Mouse (Mus musculus): ENCODE measurements around the gene Ros1. TPM values are rescaled to one million over a fixed set of nuclear protein-coding genes. Genes with fewer than 3 reads are reported as not detected.

Gene Ros1
- total RNA-seq, 2 experiments from 2014 or later: not detected

DNA sequence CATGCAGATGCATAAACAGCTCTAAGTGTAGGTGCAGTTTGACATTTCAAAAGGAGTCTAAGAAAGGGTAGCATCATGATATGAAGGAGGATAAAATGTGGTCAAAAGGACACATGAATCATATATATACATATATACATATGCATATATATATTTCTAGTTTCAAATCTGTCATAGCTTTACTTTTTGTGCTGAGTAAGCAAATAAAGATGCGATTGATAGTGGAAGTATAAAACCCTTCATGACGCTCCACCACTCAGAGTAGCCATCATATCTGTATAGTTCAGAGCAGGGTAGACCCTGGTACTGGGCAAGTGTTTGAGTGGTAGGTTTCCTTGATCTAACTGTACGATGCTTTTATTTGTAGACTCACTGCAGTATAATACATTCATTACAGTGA is 35.3 kb downstream of the Ros1 start:
- no peak for DNase-seq

DNA sequence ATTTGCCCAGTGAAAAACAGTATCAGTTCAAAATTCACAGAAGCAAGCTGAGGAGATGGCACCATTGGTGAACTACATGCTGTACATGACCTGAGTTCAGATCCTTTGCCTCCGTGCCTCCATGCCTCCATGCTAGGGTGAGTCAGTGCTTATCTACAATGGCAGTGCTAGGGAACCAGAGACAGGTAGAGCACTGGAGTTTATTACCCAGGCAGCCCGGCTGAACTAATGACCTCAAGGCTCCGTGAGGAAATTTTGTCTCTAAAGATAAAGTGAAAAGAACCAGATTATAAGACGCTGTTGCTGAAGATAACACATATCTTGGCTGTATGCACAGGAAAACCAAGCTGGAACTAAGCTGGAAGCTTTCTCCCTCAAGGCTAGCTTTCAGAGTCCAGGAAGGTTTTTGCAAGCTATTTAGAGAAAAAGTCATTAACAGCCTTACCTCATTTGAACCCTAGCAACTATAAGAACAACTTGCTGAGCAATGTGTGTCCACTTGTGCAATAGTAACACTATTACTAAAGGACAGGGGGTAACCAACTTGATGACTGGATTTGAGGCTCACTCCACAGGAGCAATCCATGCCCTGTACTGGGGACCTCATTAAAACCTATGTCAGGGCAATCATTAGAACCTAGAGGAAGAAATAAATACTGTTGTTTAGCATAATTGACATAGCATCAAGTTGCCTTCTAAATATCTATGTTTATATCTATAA is 61.5 kb downstream of the Ros1 start:
- DNase-seq: peak in 1 of 2 experiments; percentile 3

DNA sequence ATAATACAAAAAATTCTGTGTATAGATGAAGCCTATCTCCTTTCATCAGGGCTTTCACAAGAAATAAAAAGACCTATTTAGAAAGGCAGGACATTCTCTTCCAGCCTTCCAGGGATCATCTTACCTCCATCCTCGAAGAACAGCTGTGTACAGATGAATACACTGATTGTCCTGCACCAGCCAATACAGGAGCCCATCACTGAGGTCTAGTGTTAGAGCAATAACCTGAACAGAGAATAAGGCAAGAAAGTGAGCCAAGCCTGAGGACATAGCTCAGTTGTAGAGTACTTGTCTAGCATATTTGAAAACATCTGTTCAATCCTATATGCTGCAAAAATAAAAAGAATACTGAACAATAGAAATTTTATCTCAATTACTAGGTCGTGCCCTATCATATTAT is 64.3 kb downstream of the Ros1 start:
- no peak for DNase-seq

DNA sequence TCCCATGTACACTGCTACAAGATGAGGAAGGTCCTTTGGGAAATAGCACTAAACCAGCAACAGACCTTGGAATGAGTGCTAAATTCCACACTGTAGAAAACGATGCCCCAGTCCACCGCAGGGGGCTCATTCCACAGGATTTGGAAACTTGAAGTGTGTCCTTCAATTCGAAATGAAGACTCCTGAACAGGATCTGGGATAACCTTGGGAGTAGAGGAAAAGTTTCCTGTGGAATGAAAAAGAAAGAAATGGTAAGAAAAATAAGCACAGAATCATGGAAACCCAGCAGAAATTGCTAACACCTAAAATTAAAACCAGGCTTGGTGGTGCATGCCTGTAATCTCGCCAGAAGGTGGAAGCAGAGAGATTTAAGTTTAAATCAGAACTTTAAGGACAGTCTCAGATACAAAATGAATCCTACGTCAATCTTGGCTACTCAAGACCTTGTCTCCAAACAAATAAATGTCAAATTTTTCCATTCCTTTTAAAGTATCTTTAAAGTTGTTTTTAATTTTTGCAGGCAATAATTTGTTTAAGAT is 66.1 kb downstream of the Ros1 start:
- DNase-seq: no peak

DNA sequence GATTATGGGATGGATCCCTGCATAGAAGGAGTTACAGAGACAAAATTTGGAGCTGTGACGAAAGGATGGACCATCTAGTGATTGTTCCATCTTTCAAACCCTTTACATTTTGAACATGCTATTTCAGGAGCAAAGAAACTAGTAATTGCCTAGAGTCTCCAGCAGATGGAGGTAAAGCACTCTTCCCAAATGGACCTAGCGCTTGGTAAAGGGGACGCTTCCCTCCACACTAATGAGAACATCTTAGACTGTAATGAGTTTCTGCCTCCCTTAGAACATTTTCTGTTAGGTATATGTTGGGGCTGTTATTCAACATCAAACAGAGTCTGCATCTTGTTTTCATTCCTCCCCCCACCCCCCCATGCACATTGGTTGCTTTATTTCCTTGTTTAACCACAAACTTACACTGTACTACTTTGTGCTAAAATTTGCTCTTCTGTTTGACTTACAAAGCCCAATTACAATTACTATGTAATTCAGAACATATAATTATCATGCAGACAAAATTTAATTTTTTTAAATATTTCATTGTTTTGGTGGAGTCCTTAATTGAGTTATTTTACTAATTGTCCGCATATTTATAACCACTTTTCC is 88.8 kb downstream of the Ros1 start:
- DNase-seq: peak in 1 of 2 experiments; percentile 33

DNA sequence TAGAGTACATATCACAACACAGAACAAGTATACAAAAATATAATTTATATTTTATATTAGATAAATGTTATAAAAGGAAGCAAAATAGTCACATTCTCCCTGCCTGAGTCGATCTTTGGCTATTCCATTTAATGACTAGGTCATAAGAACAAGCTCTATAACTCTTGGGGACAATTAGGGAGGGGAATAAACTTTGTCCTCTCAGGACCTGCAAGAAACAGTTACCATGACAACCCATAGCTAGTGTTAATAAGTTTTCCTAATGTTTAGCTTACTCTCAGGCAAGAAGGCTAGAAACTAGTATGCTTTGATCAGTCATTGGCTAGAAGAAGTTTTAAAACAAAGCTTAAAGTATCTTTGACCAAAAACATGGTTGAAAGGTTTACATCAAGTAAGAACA is 93.8 kb downstream of the Ros1 start:
- DNase-seq: no peak

DNA sequence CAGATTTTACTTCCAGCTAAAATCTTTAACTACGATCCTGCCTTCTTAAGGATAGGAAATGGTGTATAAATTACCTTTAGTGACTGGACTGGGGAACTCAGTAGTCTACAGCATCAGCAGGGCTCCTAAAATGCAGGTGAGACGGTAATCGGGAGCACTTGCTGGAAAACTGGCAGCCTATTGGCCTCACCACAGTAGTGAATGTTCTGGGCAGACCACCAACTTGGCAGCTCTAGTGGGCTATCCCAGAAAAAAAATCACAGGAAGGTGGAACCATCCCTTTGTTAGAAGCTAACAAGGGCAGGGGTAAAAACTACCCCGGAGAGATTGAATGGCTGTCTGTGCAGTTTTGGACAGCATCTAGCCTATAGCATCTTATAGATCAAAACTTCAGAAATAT is 102.9 kb downstream of the Ros1 start:
- DNase-seq: no peak

DNA sequence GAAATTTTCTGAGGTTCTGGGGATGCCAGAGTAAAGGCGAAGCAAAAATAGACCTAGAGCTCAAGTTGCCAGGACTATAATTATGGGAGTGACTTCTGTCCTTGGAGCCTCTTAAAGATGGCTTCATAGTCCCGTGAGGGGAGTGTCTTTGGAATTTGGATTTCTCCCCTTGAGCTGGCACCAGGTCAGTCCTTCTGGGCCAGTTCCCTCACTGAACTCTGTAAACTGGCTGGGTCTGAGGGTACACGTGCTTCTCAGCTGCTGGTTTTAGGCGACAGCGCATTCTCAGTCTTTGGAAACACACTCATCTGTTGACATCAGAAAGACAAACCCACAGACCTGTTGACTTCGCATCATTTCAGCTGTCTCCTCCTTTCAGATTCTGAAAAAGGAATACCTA is 108.4 kb downstream of the Ros1 start:
- no peak for DNase-seq

DNA sequence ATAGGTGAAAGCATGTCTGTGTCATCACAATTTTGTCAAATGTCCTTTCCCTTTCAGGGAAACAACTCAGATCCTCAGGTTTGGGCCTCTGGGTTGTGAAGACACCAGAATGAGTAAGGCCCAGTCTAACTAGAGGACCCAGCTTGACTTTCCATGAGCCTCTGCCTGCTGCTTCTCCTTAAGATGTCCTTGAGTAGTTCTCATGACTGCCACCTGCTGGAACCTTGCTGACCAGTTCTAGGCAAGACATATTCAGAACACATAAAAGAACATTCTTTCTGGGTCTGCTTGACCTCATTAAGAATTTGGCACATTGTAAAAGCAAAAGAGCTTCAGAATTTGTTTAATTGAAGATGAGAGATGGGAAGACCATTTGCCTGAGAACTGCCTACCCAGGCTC is 122.6 kb downstream of the Ros1 start:
- DNase-seq: peak; percentile 17 to 64

DNA sequence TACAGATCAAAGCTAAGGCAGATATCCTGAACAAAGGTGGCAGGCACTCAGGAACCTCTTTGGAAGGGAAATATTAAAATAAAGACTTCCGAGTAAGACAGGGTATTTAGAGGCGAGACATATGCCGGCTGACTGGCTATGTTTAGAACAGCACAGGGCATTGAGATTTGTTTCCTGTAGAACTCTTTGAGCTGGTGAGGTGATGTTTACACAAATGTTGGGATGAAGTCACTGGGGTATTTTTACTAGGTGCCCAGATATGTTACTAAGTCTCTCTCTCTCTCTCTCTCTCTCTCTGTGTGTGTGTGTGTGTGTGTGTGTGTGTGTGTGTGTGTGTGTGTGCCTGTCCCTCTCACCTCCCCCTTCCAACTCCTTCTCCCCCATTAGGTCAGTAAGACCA is 146.8 kb downstream of the Ros1 start:
- peak; percentile 12 to 18 for DNase-seq

DNA sequence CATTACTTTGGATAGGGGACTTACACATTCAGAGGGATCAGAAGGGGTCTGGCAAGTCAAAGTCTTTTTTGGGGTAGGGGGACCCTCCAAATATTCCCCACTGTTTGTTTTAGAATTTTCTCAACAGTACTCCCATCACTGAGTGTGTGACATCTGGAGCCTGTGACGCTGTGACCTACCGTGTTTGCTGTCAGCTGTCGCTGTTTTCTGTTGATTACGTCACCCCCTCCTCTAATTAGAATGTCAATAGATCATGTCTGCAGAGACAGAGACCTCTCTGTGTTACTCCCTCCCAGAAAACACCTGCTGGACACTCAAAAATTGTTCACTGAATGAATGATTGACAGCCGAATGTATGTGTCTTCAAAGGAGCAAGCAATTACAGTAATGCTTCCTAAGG is 152.0 kb downstream of the Ros1 start:
- DNase-seq: no peak

DNA sequence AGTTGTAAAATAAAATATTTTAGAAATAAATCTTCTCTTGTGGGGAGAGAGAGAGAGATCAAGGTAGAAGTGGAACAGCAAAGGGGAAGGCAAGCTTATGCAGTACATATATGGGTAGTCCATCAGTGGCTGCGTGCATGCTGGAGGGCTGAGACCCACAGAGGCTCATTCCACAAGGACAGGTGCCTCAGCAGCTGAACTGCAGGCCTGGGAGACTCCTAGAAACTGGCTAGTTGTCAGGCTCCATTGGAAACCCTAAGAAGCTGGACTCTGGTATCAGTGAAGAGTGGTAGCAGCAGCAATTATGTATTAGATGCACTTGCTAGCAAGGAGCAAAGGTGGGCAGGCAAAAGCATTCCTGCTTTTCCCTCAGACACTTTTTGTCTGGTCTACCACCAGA is 155.7 kb downstream of the Ros1 start:
- no peak for DNase-seq

DNA sequence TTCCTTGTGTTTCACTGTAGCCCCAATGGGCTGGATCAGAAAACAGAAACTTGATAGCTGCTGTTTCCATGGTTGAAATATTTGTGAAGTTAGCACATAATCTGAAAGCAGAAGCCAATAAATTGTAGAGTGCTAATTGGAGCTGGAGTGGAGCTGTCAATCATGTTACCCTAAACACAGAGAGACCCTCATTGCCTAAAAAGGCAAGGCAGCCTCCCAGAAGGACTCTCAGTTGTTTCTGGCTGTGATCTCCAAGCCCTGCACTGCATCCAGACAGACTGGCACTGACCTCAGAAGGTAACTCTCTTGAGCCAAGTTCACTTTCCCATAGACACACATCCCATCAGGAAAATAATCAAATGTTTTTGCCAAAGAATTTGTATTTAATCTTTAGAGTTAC is 161.3 kb downstream of the Ros1 start:
- no peak for DNase-seq

DNA sequence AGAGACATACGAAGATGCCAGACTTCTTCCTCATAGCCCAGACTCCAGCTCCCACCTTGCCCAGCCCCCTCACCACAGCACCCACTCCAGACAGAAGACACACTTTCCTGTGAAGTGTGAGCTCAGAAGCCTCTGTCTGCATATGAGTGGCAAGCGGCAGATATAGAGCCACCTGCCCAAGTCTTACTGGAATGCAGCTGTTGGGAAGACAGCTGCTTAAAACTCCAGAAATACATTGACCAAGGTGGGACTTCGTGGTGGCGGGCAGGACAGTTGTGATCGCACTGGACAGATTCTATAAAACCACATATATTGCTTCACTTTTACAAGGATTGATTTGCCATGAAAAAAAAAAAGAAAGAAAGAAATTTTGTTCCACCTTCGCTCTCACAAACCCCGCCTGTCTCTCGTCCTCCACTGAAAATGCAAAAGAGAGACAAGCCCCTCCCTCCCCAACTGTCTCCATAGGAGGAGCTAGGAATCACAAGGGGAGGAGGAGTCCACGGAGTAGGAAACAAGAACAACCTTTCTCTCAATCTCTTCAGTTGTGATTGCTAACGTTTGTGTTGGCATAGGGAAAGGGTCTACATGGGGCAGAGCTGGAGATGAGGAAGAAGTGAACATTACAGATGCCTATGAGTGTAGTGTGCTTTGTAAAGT is 165.5 kb downstream of the Ros1 start:
- DNase-seq: no peak

DNA sequence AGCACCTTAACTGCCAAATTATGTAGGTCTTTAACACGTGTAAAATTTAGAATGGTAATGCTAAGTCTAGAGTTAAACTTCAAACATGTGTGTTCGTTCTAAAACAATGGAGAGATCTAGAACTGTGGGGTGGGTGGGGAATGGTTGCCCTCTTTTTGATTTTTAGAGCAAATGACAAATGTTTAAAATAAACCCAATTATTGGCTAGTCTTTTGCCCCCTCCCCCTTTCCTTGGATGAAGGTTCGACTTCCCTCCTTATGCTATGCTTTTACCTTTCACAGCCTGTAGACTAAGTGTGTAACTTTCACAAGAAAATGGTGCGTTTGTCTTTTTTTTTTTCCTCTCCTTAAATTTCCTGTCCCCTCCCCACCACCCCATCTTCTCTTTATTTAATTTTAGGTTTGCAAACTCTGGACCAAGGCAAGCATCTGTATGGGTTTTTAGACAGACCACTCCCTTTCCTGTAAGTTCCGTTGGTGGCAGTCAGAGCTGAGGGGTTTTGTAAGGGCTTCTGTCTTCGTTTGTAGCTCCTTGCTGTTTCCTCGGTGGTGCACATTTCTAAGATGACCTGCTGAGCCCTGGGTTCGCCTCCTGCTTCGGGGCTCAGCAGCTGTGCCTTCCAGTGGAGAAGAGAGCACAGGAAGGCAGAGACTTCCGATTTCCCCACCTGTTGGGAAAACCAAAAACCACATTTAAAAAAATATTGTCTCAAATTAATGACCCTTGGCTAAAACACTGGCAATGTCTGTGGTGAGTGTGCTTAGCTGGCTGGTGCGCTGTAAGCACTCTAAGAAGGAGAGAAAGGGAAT is 166.3 kb downstream of the Ros1 start:
- DNase-seq: no peak

DNA sequence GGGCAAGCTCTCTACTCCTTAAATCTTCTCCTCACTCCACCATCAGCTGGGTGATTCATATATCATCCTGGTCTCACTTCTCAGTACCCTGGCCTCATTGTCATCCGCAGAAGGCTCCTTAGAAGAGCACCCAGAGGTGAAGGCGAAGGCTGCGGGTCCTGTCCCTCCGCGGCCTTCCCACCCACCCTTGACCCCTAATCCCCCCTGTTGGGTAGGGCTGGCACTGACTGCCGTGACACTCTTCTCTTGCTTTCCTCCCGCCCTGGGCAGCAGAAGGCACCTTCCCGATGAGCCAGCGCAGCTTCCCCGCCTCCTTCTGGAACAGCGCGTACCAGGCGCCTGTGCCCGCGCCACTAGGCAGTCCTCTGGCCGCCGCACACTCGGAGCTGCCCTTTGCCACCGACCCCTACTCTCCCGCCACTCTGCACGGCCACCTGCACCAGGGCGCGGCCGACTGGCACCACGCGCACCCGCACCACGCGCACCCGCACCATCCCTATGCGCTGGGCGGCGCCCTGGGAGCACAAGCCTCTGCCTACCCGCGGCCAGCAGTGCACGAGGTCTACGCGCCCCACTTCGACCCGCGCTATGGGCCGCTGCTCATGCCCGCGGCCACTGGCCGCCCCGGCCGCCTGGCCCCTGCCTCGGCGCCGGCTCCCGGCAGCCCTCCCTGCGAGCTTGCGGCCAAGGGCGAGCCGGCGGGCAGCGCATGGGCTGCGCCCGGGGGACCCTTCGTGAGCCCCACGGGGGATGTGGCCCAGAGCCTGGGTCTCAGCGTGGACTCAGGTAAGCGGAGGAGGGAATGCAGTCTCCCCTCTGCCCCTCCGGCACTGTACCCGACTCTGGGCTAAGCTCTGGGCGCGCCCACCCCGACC is 167.6 kb downstream of the Ros1 start:
- DNase-seq: peak in 1 of 2 experiments; percentile 12

DNA sequence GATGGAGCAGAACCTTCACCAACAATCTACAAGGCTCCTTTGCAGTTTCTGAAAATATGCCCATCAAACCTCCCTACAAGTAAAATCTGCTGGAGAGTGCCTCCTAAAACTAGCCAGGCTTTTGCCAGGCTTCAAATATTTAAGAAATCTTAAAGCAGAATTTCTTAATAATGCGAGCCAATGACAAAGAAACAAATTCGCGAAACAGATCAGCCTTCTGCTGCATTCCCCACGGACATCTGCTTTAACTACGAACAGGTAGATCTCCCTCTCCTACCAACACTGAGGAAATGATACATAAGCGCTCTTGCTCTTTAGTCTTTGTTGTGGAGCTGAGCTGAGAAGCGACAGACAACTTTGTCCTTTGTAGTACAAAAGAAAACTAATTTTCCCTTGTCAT is 169.2 kb downstream of the Ros1 start:
- DNase-seq: no peak

DNA sequence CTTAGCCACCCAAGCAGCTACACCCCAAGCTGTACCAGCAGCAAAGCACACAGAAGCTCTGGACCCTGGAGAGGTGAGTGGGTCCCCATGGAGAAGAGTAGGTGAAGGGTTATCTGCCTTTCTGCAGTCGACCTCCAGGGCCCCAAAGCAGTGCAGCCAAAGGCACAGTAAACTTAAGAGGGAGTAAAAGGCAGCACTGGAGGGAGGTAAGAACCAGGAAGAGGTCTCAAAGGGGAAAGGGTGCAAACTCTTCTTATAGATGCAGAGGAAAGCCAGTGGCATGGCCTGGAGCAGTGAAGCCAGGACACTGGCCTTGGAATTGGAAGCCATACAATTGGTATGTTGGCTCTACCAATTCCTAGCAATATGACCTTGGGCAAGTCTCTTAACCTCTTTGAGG is 169.8 kb downstream of the Ros1 start:
- DNase-seq: no peak

DNA sequence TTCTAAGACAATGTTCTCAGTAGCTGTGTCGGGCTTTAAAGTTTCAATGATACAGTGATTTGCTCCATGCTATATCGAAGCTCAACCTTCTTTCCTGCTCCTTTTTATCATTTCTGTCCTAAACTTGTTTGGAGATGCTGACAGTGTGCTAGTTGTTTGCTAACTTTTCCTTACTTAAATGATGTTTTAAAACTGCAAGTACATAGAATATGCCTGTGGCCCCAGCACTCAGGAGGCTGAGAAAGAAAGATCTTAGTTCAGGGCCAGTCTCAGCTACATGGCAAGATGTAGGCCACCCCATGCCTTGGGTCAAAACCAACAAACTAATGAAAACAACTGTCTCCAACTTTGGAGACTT is 171.0 kb downstream of the Ros1 start:
- no peak for DNase-seq

DNA sequence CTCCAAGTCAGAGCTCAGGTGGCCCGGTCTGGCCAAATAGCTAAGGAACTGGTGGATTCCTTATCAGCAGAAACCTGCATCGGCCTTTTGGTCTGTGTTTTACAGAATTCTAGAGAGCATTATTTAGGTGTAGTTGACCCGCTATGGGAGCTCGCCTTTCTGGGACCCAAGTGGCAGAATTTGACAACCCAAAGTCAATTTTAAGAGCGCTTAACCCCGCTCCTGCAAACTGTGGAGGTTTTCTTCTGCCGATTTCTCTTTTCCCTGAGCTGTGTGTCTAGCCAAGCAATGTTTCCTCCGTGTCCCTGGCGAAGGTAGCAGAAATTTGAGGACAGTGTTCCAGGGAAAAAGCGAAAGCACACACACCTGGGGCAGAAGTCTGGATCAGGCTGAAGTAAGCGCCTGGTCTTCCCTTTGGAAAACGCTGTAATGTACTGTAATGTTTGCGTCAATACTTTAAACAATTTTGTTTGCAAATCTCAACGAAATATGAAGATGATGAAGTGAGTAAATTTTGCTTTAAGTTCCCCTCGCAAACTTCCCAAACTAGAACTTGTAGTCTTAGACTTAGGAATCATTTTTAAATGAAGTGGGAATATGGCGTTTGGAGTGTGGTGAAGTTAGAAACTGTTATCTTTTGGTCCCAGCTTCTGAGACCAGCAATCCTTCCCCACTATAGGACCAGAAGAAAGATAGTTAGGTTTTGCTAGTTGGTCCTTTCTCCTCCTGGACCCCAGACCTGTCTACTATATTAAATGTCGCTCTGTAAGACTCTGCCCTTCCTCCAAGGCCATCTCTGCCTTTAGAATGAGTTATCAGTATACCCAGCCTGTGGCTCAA is 171.6 kb downstream of the Ros1 start:
- DNase-seq: peak in 1 of 2 experiments; percentile 17
